Mouse (Mus musculus) limb, embryonic 12.5 days (tissue): ENCODE measurements around the gene Catsper3. TPM values are rescaled to one million over a fixed set of nuclear protein-coding genes. Genes with fewer than 3 reads are reported as not detected.

Experiments
- ATAC-seq: fragments of 200-750 bp; cut with Nextera tagmentation; 2 replicates; pipeline ENCODE4 v1.8.0; 2017; ENCODE audit warnings: low read depth, moderate TSS enrichment; ENCODE audit not compliant: insufficient number of reproducible peaks, insufficient read depth, low FRiP score, low TSS enrichment
- H3K27ac ChIP-seq: fragments of 300-500 bp; sonication (generic); 2 replicates; pipeline ENCODE4 v1.5.1; 2016; ENCODE audit warnings: mild to moderate bottlenecking, moderate library complexity
- H3K27me3 ChIP-seq: fragments of 300-500 bp; sonication (generic); 2 replicates; pipeline ENCODE4 v1.6.1; 2016; ENCODE audit warnings: mild to moderate bottlenecking, moderate library complexity
- H3K36me3 ChIP-seq: fragments of 300-500 bp; sonication (generic); 2 replicates; pipeline ENCODE4 v1.6.1; 2016; ENCODE audit warnings: mild to moderate bottlenecking, moderate library complexity
- H3K4me1 ChIP-seq: fragments of 300-500 bp; sonication (generic); replicated peaks from 2 replicates; pipeline ENCODE4 v1.6.1; 2016
- H3K4me2 ChIP-seq: fragments of 300-500 bp; sonication (generic); 2 replicates; pipeline ENCODE4 v1.6.1; 2016; ENCODE audit warnings: mild to moderate bottlenecking, moderate library complexity
- H3K4me3 ChIP-seq: fragments of 300-500 bp; sonication (generic); replicated peaks from 2 replicates; pipeline ENCODE4 v1.5.1; 2016; ENCODE audit warnings: mild to moderate bottlenecking
- H3K9ac ChIP-seq: fragments of 300-500 bp; sonication (generic); replicated peaks from 2 replicates; pipeline ENCODE4 v1.6.1; 2016; ENCODE audit warnings: mild to moderate bottlenecking, moderate library complexity
- H3K9me3 ChIP-seq: fragments of 300-500 bp; sonication (generic); 2 replicates; pipeline ENCODE4 v1.6.1; 2016; ENCODE audit warnings: mild to moderate bottlenecking, moderate library complexity
- WGBS: fragments of 180-500 bp; shearing (Covaris S2); methylation state at CpG from one replicate; pipeline ENCODE4 v1.1.7; 2016; 5-methylcytosine and 5-hydroxymethylcytosine counted together
- polyA plus RNA-seq: library from polyadenylated mRNA; unstranded; fragments of >200 nt; fragmentation: Nextera tagmentation; extraction: Ambion mirVana; gene quantifications from 2 replicates; pipeline ENCODE4 v1.2.1, GENCODE M21; 2016

Gene Catsper3
- polyA plus RNA-seq, 1 experiment from 2014 or later: 0.15 TPM

DNA sequence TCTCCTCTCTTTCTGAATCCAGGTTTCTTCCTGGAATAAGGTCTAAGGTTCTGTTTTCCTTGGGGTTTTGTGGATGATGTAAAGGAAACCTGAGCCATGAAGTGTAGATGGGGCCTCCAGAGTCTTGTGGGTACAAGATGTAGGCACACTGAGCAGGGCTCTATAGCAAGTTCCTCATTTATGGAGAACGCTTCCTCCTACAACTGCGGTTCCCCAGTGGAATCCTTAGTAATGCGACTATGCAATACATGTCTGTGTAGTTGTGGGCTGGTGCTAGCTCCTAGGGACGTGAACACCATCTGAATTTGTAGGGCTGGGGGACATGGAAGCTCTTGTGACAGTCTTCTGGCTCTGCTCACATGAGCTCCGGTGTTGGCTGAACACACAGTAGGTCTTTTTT lies 74.1 kb downstream of the Catsper3 start:
- Histone ChIP-seq H3K9me3 (no peaks in the 10 kb centered on the region), H3K4me3 (no peak overlapping the region), H3K27ac (no peak overlapping the region), H3K9ac (no peak overlapping the region), H3K36me3 (no peaks in the 10 kb centered on the region), H3K4me2 (no peak overlapping the region), H3K27me3 (peaks cover 85% of the 10 kb centered on the region), H3K4me1 (peaks cover 31% of the 10 kb centered on the region)
- ATAC-seq: no peak
- WGBS: 77% methylated on average over 5 of the region's 5 CpGs

Other genes starting within 250 kb of the Catsper3 start
- 77.3 and 80.1 TPM in 2 replicates for gene Ddx41, start 247.9 kb upstream of the Catsper3 start, polyA plus RNA-seq
- 65.1 and 69.4 TPM in 2 replicates for gene Fam193b, start 213.4 kb upstream of the Catsper3 start, polyA plus RNA-seq
- 122 and 133 TPM in 2 replicates for gene Tmed9, start 210.8 kb upstream of the Catsper3 start, polyA plus RNA-seq
- 31.5 and 34.7 TPM in 2 replicates for gene B4galt7, start 184.7 kb upstream of the Catsper3 start, polyA plus RNA-seq
- gene Caml, start 161.6 kb upstream of the Catsper3 start, polyA plus RNA-seq: 59.1 and 60.5 TPM in 2 replicates
- gene Ddx46, start 149.5 kb upstream of the Catsper3 start, polyA plus RNA-seq: 45.1 and 45.3 TPM in 2 replicates
- gene B230219D22Rik, start 91.4 kb upstream of the Catsper3 start, polyA plus RNA-seq: 78.7 and 84.5 TPM in 2 replicates
- gene Txndc15, start 69.9 kb upstream of the Catsper3 start, polyA plus RNA-seq: 94.1 and 95.8 TPM in 2 replicates
- gene Pcbd2, start 57.2 kb upstream of the Catsper3 start, polyA plus RNA-seq: 42.0 and 46.8 TPM in 2 replicates
- gene Pitx1, start 51.6 kb downstream of the Catsper3 start, polyA plus RNA-seq: 174 and 206 TPM in 2 replicates